Mouse (Mus musculus) brain, embryonic 14.5 days (tissue): ENCODE data around the gene Kctd7. TPM values are rescaled to one million over a fixed set of nuclear protein-coding genes. Genes with fewer than 3 reads are reported as not detected.

ENCODE experiments used
- DNase-seq: peaks from one replicate; pipeline ENCODE4 v3.0.0-alpha.2; 2011; ENCODE audit warnings: low read depth
- CTCF ChIP-seq: fragments of 200-500 bp; IDR thresholded peaks from 2 replicates; pipeline ENCODE4 v1.5.1; 2012; ENCODE audit warnings: inconsistent platforms, mild to moderate bottlenecking, moderate library complexity, borderline replicate concordance; ENCODE audit not compliant: insufficient read depth, insufficient read length; ENCODE audit errors: extremely low read depth
- POLR2A ChIP-seq: fragments of 200-500 bp; IDR thresholded peaks from 2 replicates; pipeline ENCODE4 v1.6.1; 2012; ENCODE audit warnings: mild to moderate bottlenecking, inconsistent platforms, borderline replicate concordance; ENCODE audit not compliant: poor library complexity, insufficient read depth, insufficient read length, severe bottlenecking; ENCODE audit errors: extremely low read depth
- polyA plus RNA-seq: library from polyadenylated mRNA; depleted of rRNA; stranded (reverse); fragments of >200 nt; gene quantifications from 2 replicates; pipeline ENCODE4 v1.2.3, GENCODE M21; 2012; rRNA removed

Gene Kctd7
- polyA plus RNA-seq, 1 experiment = 12.4 TPM

DNA sequence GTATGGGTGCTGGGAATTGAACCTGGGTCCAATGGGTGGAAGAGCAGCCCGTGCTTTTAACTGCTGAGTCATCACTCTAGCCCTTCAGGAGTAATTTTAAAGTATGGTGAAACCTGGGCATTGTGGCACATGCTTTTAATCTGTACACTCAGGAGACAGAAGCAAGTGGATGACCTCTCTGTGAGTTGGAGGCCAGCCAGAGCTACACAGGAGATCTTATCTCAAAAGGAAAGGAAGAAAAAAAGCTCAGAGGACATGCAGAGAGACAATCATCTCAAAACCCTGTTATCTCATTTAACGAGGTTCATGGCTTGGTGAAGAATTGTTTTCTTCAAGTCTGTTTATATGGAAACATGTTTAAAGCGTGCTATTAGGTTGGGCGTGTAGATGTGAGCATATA lies 59.3 kb downstream of the Kctd7 start:
- no peak for DNase-seq
- TF ChIP-seq CTCF (no peak), POLR2A (no peak)

GRCm38 (mm10) chr5:130204560-130204959 lies 59.9 kb downstream of the Kctd7 start:
- no peak for DNase-seq
- TF ChIP-seq CTCF (no peak), POLR2A (no peak)

Other genes starting within 250 kb of the Kctd7 start
- 13.9 and 14.8 TPM in 2 replicates for gene Zbed5, start 249.1 kb upstream of the Kctd7 start, polyA plus RNA-seq
- gene Phkg1, start 246.3 kb upstream of the Kctd7 start, polyA plus RNA-seq = 0.14 and 0.24 TPM in 2 replicates
- 4.5 and 9.0 TPM in 2 replicates for gene Nupr1l, start 236.3 kb upstream of the Kctd7 start, polyA plus RNA-seq
- 40.5 and 51.2 TPM in 2 replicates for gene Vkorc1l1, start 202.9 kb upstream of the Kctd7 start, polyA plus RNA-seq
- gene Gusb, start 141.8 kb upstream of the Kctd7 start, polyA plus RNA-seq = 16.3 and 22.5 TPM in 2 replicates
- 27.9 and 30.7 TPM in 2 replicates for gene Asl, start 115.6 kb upstream of the Kctd7 start, polyA plus RNA-seq
- gene Crcp, start 115.6 kb upstream of the Kctd7 start, polyA plus RNA-seq = 37.6 and 51.0 TPM in 2 replicates
- 27.3 and 32.9 TPM in 2 replicates for gene Tpst1, start 71.5 kb upstream of the Kctd7 start, polyA plus RNA-seq
- gene Rabgef1, start 26.9 kb downstream of the Kctd7 start, polyA plus RNA-seq = 32.2 and 34.5 TPM in 2 replicates
- 24.6 and 30.4 TPM in 2 replicates for gene Tmem248, start 72.2 kb downstream of the Kctd7 start, polyA plus RNA-seq
- gene Sbds, start 110.7 kb downstream of the Kctd7 start, polyA plus RNA-seq = 37.9 and 41.3 TPM in 2 replicates
- 15.8 and 18.8 TPM in 2 replicates for gene Tyw1, start 110.8 kb downstream of the Kctd7 start, polyA plus RNA-seq
- 3.1 and 6.9 TPM in 2 replicates for gene Caln1, start 224.6 kb downstream of the Kctd7 start, polyA plus RNA-seq
- not detected in 2 replicates for gene A330070K13Rik, start 239.8 kb downstream of the Kctd7 start, polyA plus RNA-seq